Mouse (Mus musculus) CH12.LX (cell line): ENCODE measurements around the gene Pex1. TPM values are rescaled to one million over a fixed set of nuclear protein-coding genes. Genes with fewer than 3 reads are reported as not detected.

Experiments
- DNase-seq: peaks from one replicate; pipeline ENCODE4 v3.0.0-alpha.2; 2013; ENCODE audit errors: extremely low read depth
- H3K27ac ChIP-seq: 2 replicates; pipeline ENCODE4 v1.5.1; 2012; ENCODE audit warnings: low read depth, mild to moderate bottlenecking, control low read depth, moderate library complexity; ENCODE audit not compliant: insufficient read depth
- H3K27me3 ChIP-seq: replicated peaks from 2 replicates; pipeline ENCODE3; 2012; ENCODE audit warnings: inconsistent platforms
- H3K36me3 ChIP-seq, 2 experiments: replicated peaks in 1 of 2; 2 replicates each; pipeline versions ENCODE3 to v1.6.1; 2012; ENCODE audit warnings: inconsistent platforms in 1 of 2, low read length in 1 of 2, mild to moderate bottlenecking in 1 of 2, mixed read lengths in 1 of 2, moderate library complexity in 1 of 2; ENCODE audit not compliant: control insufficient read depth in 1 of 2, insufficient read depth in 1 of 2
- H3K4me1 ChIP-seq, 2 experiments: 2 replicates each; pipeline ENCODE4 v1.6.1; 2012; ENCODE audit warnings: inconsistent platforms in 1 of 2, moderate library complexity in 1 of 2; ENCODE audit not compliant: insufficient read depth in 2 of 2, control insufficient read depth in 1 of 2
- H3K4me2 ChIP-seq: 2 replicates; pipeline ENCODE4 v1.6.1; 2012; ENCODE audit warnings: low read depth, mild to moderate bottlenecking, control low read depth; ENCODE audit not compliant: poor library complexity, insufficient read depth, severe bottlenecking
- H3K4me3 ChIP-seq, 3 experiments: fragments of 150-350 bp in 1 of 3; sonication (generic) in 1 of 3; replicated peaks in 1 of 3; 2 replicates each; pipeline versions ENCODE3 to v1.5.1; 2011 to 2012; ENCODE audit warnings: low read depth in 2 of 3, low read length in 2 of 3, mild to moderate bottlenecking in 2 of 3, moderate library complexity in 2 of 3, control low read depth in 1 of 3, improper control_type of control experiment in 1 of 3, inconsistent platforms in 1 of 3, mixed read lengths in 1 of 3; ENCODE audit not compliant: poor library complexity in 1 of 3
- H3K79me2 ChIP-seq: replicated peaks from 2 replicates; pipeline ENCODE4 v1.6.1; 2012; ENCODE audit warnings: mild to moderate bottlenecking, moderate library complexity; ENCODE audit not compliant: control insufficient read depth, poor library complexity, insufficient read depth, severe bottlenecking; ENCODE audit errors: extremely low read depth
- H3K9ac ChIP-seq: 2 replicates; pipeline ENCODE4 v1.6.1; 2012; ENCODE audit warnings: low read depth, mild to moderate bottlenecking, control low read depth, moderate library complexity; ENCODE audit not compliant: insufficient read depth
- H3K9me3 ChIP-seq: replicated peaks from 2 replicates; pipeline ENCODE3; 2012; ENCODE audit warnings: low read length, inconsistent platforms, mixed read lengths
- BHLHE40 ChIP-seq: IDR thresholded peaks from 2 replicates; pipeline ENCODE4 v1.6.1; 2011; ENCODE audit warnings: mild to moderate bottlenecking, low read depth, low read length, improper control_type of control experiment
- CHD2 ChIP-seq: IDR thresholded peaks from 2 replicates; pipeline ENCODE4 v1.6.1; 2011; ENCODE audit warnings: low read length, improper control_type of control experiment
- CTCF ChIP-seq, 2 experiments: IDR thresholded peaks in 1 of 2; conservative IDR thresholded peaks in 1 of 2; 2 replicates each; pipeline ENCODE4 v1.5.1; 2011 to 2012; ENCODE audit warnings: low read depth in 2 of 2, low read length in 2 of 2, improper control_type of control experiment in 1 of 2, inconsistent platforms in 1 of 2, mild to moderate bottlenecking in 1 of 2, moderate library complexity in 1 of 2
- ELF1 ChIP-seq: IDR thresholded peaks from 2 replicates; pipeline ENCODE4 v1.6.1; 2014; ENCODE audit warnings: low read depth, mild to moderate bottlenecking, inconsistent platforms, low read length, improper control_type of control experiment
- EP300 ChIP-seq: IDR thresholded peaks from 2 replicates; pipeline ENCODE4 v1.6.1; 2011; ENCODE audit warnings: low read length, improper control_type of control experiment
- GABPA ChIP-seq: IDR thresholded peaks from 2 replicates; pipeline ENCODE4 v1.6.1; 2012; ENCODE audit warnings: low read depth, low read length, improper control_type of control experiment, inconsistent platforms; ENCODE audit not compliant: insufficient replicate concordance
- IRF4 ChIP-seq: IDR thresholded peaks from 2 replicates; pipeline ENCODE4 v1.6.1; 2014; ENCODE audit warnings: low read depth, mild to moderate bottlenecking, inconsistent platforms, low read length, improper control_type of control experiment
- JUND ChIP-seq: conservative IDR thresholded peaks from 2 replicates; pipeline ENCODE4 v1.6.1; 2011; ENCODE audit warnings: low read depth, low read length, improper control_type of control experiment
- MAX ChIP-seq: IDR thresholded peaks from 2 replicates; pipeline ENCODE4 v1.6.1; 2011; ENCODE audit warnings: low read length, improper control_type of control experiment
- MEF2A ChIP-seq: IDR thresholded peaks from 2 replicates; pipeline ENCODE4 v1.6.1; 2014; ENCODE audit warnings: low read depth, mild to moderate bottlenecking, inconsistent platforms, low read length, improper control_type of control experiment, borderline replicate concordance
- MXI1 ChIP-seq: IDR thresholded peaks from 2 replicates; pipeline ENCODE4 v1.6.1; 2011; ENCODE audit warnings: mild to moderate bottlenecking, low read depth, low read length, improper control_type of control experiment
- NELFE ChIP-seq: IDR thresholded peaks from 2 replicates; pipeline ENCODE4 v1.6.1; 2011; ENCODE audit warnings: low read depth, low read length, improper control_type of control experiment
- TBP ChIP-seq: conservative IDR thresholded peaks from 2 replicates; pipeline ENCODE4 v1.6.1; 2011; ENCODE audit warnings: low read depth, low read length, improper control_type of control experiment
- UBTF ChIP-seq: IDR thresholded peaks from 2 replicates; pipeline ENCODE4 v1.6.1; 2012; ENCODE audit warnings: low read depth, mild to moderate bottlenecking, inconsistent platforms, low read length, improper control_type of control experiment, moderate library complexity
- ZMIZ1 ChIP-seq: IDR thresholded peaks from 2 replicates; pipeline ENCODE4 v1.6.1; 2012; ENCODE audit warnings: low read depth, mild to moderate bottlenecking, inconsistent platforms, low read length, improper control_type of control experiment
- dilution Hi-C: fragments of 300-500 bp; cut with MboI; formaldehyde crosslinking; loops from 2 replicates; pipeline ENCODE4 v1.14.3; 2020; ENCODE audit warnings: low sequenced_read_pairs; ENCODE audit not compliant: extremely low pct_unique_long_range_greater_than_20kb, extremely low pct_ligation_motif_present
- in situ Hi-C: fragments of 300-500 bp; cut with MboI; formaldehyde crosslinking; loops from 3 replicates; pipeline ENCODE4 v1.14.3; 2019; ENCODE audit warnings: low sequenced_read_pairs, low pct_ligation_motif_present, low pct_unique_long_range_greater_than_20kb, mixed read lengths
- polyA plus RNA-seq: library from polyadenylated mRNA; unstranded; fragments of >175 nt; gene quantifications from 2 replicates; pipeline ENCODE4 v1.2.1, GENCODE M21; 2012; ENCODE audit warnings: low read depth; ENCODE audit not compliant: insufficient read length
- total RNA-seq, 2 experiments: library from RNA; depleted of rRNA; stranded (reverse); fragments of 300-350 nt in 1 of 2; fragments of >200 nt in 1 of 2; gene quantifications; 2 replicates each; pipeline ENCODE4 v1.2.3; 2012 to 2014

Gene Pex1
- total and polyA plus RNA-seq, 3 experiments, result 8.4 to 14.4 (median 11.2) TPM

DNA sequence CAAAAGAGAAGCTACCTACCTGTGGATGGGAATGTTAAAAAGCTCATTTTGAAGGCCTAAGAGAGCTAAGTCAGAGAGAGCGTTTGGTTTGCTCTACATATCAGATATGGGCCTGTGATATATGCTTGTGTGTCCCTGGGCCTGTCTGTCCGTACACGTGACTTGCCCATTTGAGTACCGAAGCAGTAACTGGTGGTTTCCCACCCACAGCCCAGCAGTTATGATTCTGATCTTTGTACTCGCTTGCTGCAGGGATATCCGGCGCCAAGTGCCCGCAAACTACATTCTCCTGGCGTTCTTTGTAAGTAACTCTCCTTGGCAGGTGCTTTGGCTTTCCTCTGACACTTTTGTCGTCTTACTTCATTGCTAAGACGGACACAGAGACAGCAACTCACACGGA, 70.7 kb downstream of the Pex1 start:
- H3K27ac ChIP-seq, result no peak overlapping the region
- in situ Hi-C loops, result no loop called here
- DNase-seq, result no peak

GRCm38 (mm10) chr5:3669938-3670554, 74.2 kb downstream of the Pex1 start:
- no peak for DNase-seq
- dilution Hi-C loops (no loop called here), in situ Hi-C loops (no loop called here)
- 0 out of 4 replicates have a peak, but pooled peaks cover 0 to 3% of the 10 kb centered on the region in 2 experiments for H3K4me1 ChIP-seq
- no peaks in the 10 kb centered on the region for H3K79me2 ChIP-seq
- H3K4me2 ChIP-seq, result no peak overlapping the region
- no peak overlapping the region for H3K9ac ChIP-seq
- H3K4me3 ChIP-seq, result no peak overlapping the region
- no peak for TF ChIP-seq JUND
- no peak for TF ChIP-seq MAX
- no peak for TF ChIP-seq MEF2A
- TF ChIP-seq EP300, result no peak
- no peak for TF ChIP-seq UBTF
- TF ChIP-seq MXI1, result no peak
- no peak for TF ChIP-seq NELFE
- no peak for TF ChIP-seq ELF1
- no peaks in the 10 kb centered on the region for H3K36me3 ChIP-seq
- H3K9me3 ChIP-seq, result no peaks in the 10 kb centered on the region
- H3K27ac ChIP-seq, result no peak overlapping the region
- H3K27me3 ChIP-seq, result no peaks in the 10 kb centered on the region

More for the DNA sequence above, 70.7 kb downstream of the Pex1 start:
- Histone ChIP-seq H3K4me2 (no peak overlapping the region; the same call in 1 of the 2 replicates), H3K79me2 (no peaks in the 10 kb centered on the region), H3K27me3 (no peaks in the 10 kb centered on the region), H3K36me3 (no peaks in the 10 kb centered on the region), H3K4me1 (0 out of 4 replicates have a peak, but pooled peaks cover 0 to 3% of the 10 kb centered on the region in 2 experiments), H3K9me3 (no peaks in the 10 kb centered on the region), H3K4me3 (no peak overlapping the region), H3K9ac (no peak overlapping the region)
- dilution Hi-C loops, result no loop called here
- no peak for TF ChIP-seq TBP
- TF ChIP-seq BHLHE40, result no peak
- no peak for TF ChIP-seq MAX
- no peak for TF ChIP-seq IRF4
- TF ChIP-seq ELF1, result no peak
- no peak for TF ChIP-seq GABPA
- TF ChIP-seq CTCF (conservative IDR thresholded peaks at IDR 0.05 in 1 of 2, IDR thresholded peaks at IDR 0.05 in 1 of 2; ENCODE audit: low read depth in 2 of 2, low read length in 2 of 2), result no peak
- TF ChIP-seq CHD2, result no peak
- TF ChIP-seq ZMIZ1, result no peak
- no peak for TF ChIP-seq EP300

Other genes starting within 250 kb of the Pex1 start
- 23.2 and 31.2 TPM in 2 replicates for gene Fam133b, start 52.2 kb upstream of the Pex1 start, total RNA-seq (2012; rRNA removed)
- 55.9 and 63.0 TPM in 2 replicates for gene Fam133b, start 52.2 kb upstream of the Pex1 start, total RNA-seq (2014; rRNA removed)
- gene Fam133b, start 52.2 kb upstream of the Pex1 start, polyA plus RNA-seq, result 66.1 and 70.8 TPM in 2 replicates
- 1.1 and 2.6 TPM in 2 replicates for gene 1700109H08Rik, start 24.5 kb upstream of the Pex1 start, total RNA-seq (2012; rRNA removed)
- 1.4 and 2.6 TPM in 2 replicates for gene 1700109H08Rik, start 24.5 kb upstream of the Pex1 start, total RNA-seq (2014; rRNA removed)
- gene 1700109H08Rik, start 24.5 kb upstream of the Pex1 start, polyA plus RNA-seq, result 5.5 and 5.9 TPM in 2 replicates
- gene Rbm48, start 519 bp downstream of the Pex1 start, total RNA-seq (2012; rRNA removed), result 8.4 and 8.7 TPM in 2 replicates
- gene Rbm48, start 519 bp downstream of the Pex1 start, total RNA-seq (2014; rRNA removed), result 15.9 and 17.8 TPM in 2 replicates
- 11.5 and 14.2 TPM in 2 replicates for gene Rbm48, start 519 bp downstream of the Pex1 start, polyA plus RNA-seq
- not detected in 2 replicates for gene Tmbim7, start 55.1 kb downstream of the Pex1 start, total RNA-seq (2012; rRNA removed)
- gene Tmbim7, start 55.1 kb downstream of the Pex1 start, total RNA-seq (2014; rRNA removed), result not detected in 2 replicates
- gene Tmbim7, start 55.1 kb downstream of the Pex1 start, polyA plus RNA-seq, result not detected in 2 replicates
- gene Gatad1, start 61.1 kb downstream of the Pex1 start, total RNA-seq (2012; rRNA removed), result 51.2 and 58.8 TPM in 2 replicates
- 97.3 and 111 TPM in 2 replicates for gene Gatad1, start 61.1 kb downstream of the Pex1 start, total RNA-seq (2014; rRNA removed)
- gene Gatad1, start 61.1 kb downstream of the Pex1 start, polyA plus RNA-seq, result 119 and 133 TPM in 2 replicates
- 13.7 and 16.2 TPM in 2 replicates for gene Ankib1, start 206.9 kb downstream of the Pex1 start, total RNA-seq (2012; rRNA removed)
- gene Ankib1, start 206.9 kb downstream of the Pex1 start, total RNA-seq (2014; rRNA removed), result 19.3 and 21.2 TPM in 2 replicates
- gene Ankib1, start 206.9 kb downstream of the Pex1 start, polyA plus RNA-seq, result 15.8 and 16.6 TPM in 2 replicates
- 24.1 and 24.8 TPM in 2 replicates for gene Krit1, start 207.1 kb downstream of the Pex1 start, total RNA-seq (2012; rRNA removed)
- gene Krit1, start 207.1 kb downstream of the Pex1 start, total RNA-seq (2014; rRNA removed), result 47.4 and 56.1 TPM in 2 replicates
- 30.7 and 31.2 TPM in 2 replicates for gene Krit1, start 207.1 kb downstream of the Pex1 start, polyA plus RNA-seq
- not detected in 2 replicates for gene Lrrd1, start 249.1 kb downstream of the Pex1 start, total RNA-seq (2012; rRNA removed)
- not detected in 2 replicates for gene Lrrd1, start 249.1 kb downstream of the Pex1 start, total RNA-seq (2014; rRNA removed)
- not detected in 2 replicates for gene Lrrd1, start 249.1 kb downstream of the Pex1 start, polyA plus RNA-seq